Mouse (Mus musculus) brain, embryonic 14.5 days (tissue): Measurements from ENCODE around the gene Zdhhc12.

Source experiments
- CTCF ChIP-seq: fragments of 200-500 bp; IDR thresholded peaks from 2 replicates; pipeline ENCODE4 v1.5.1; 2012; ENCODE audit warnings: inconsistent platforms, mild to moderate bottlenecking, moderate library complexity, borderline replicate concordance; ENCODE audit not compliant: insufficient read depth, insufficient read length; ENCODE audit errors: extremely low read depth
- POLR2A ChIP-seq: fragments of 200-500 bp; IDR thresholded peaks from 2 replicates; pipeline ENCODE4 v1.6.1; 2012; ENCODE audit warnings: mild to moderate bottlenecking, inconsistent platforms, borderline replicate concordance; ENCODE audit not compliant: poor library complexity, insufficient read depth, insufficient read length, severe bottlenecking; ENCODE audit errors: extremely low read depth

- TF ChIP-seq POLR2A (no peak), CTCF (no peak)
Observed at GRCm38 (mm10) chr2:30044550-30044949, 48.9 kb downstream of the Zdhhc12 start.
